Mouse (Mus musculus) CH12.LX (cell line): ENCODE measurements around the gene Fbxw8. TPM values are rescaled to one million over a fixed set of nuclear protein-coding genes. Genes with fewer than 3 reads are reported as not detected.

ENCODE experiments used
- DNase-seq: peaks from one replicate; pipeline ENCODE4 v3.0.0-alpha.2; 2013; ENCODE audit errors: extremely low read depth
- H3K27ac ChIP-seq: 2 replicates; pipeline ENCODE4 v1.5.1; 2012; ENCODE audit warnings: low read depth, mild to moderate bottlenecking, control low read depth, moderate library complexity; ENCODE audit not compliant: insufficient read depth
- H3K27me3 ChIP-seq: replicated peaks from 2 replicates; pipeline ENCODE3; 2012; ENCODE audit warnings: inconsistent platforms
- H3K36me3 ChIP-seq, 2 experiments: replicated peaks in 1 of 2; 2 replicates each; pipeline versions ENCODE3 to v1.6.1; 2012; ENCODE audit warnings: inconsistent platforms in 1 of 2, low read length in 1 of 2, mild to moderate bottlenecking in 1 of 2, mixed read lengths in 1 of 2, moderate library complexity in 1 of 2; ENCODE audit not compliant: control insufficient read depth in 1 of 2, insufficient read depth in 1 of 2
- H3K4me1 ChIP-seq, 2 experiments: 2 replicates each; pipeline ENCODE4 v1.6.1; 2012; ENCODE audit warnings: inconsistent platforms in 1 of 2, moderate library complexity in 1 of 2; ENCODE audit not compliant: insufficient read depth in 2 of 2, control insufficient read depth in 1 of 2
- H3K4me2 ChIP-seq: 2 replicates; pipeline ENCODE4 v1.6.1; 2012; ENCODE audit warnings: low read depth, mild to moderate bottlenecking, control low read depth; ENCODE audit not compliant: poor library complexity, insufficient read depth, severe bottlenecking
- H3K4me3 ChIP-seq, 3 experiments: fragments of 150-350 bp in 1 of 3; sonication (generic) in 1 of 3; replicated peaks in 1 of 3; 2 replicates each; pipeline versions ENCODE3 to v1.5.1; 2011 to 2012; ENCODE audit warnings: low read depth in 2 of 3, low read length in 2 of 3, mild to moderate bottlenecking in 2 of 3, moderate library complexity in 2 of 3, control low read depth in 1 of 3, improper control_type of control experiment in 1 of 3, inconsistent platforms in 1 of 3, mixed read lengths in 1 of 3; ENCODE audit not compliant: poor library complexity in 1 of 3
- H3K79me2 ChIP-seq: replicated peaks from 2 replicates; pipeline ENCODE4 v1.6.1; 2012; ENCODE audit warnings: mild to moderate bottlenecking, moderate library complexity; ENCODE audit not compliant: control insufficient read depth, poor library complexity, insufficient read depth, severe bottlenecking; ENCODE audit errors: extremely low read depth
- H3K9ac ChIP-seq: 2 replicates; pipeline ENCODE4 v1.6.1; 2012; ENCODE audit warnings: low read depth, mild to moderate bottlenecking, control low read depth, moderate library complexity; ENCODE audit not compliant: insufficient read depth
- H3K9me3 ChIP-seq: replicated peaks from 2 replicates; pipeline ENCODE3; 2012; ENCODE audit warnings: low read length, inconsistent platforms, mixed read lengths
- CHD1 ChIP-seq: IDR thresholded peaks from 2 replicates; pipeline ENCODE4 v1.6.1; 2012; ENCODE audit warnings: low read depth, low read length, improper control_type of control experiment, inconsistent platforms
- CTCF ChIP-seq, 2 experiments: IDR thresholded peaks in 1 of 2; conservative IDR thresholded peaks in 1 of 2; 2 replicates each; pipeline ENCODE4 v1.5.1; 2011 to 2012; ENCODE audit warnings: low read depth in 2 of 2, low read length in 2 of 2, improper control_type of control experiment in 1 of 2, inconsistent platforms in 1 of 2, mild to moderate bottlenecking in 1 of 2, moderate library complexity in 1 of 2
- EP300 ChIP-seq: IDR thresholded peaks from 2 replicates; pipeline ENCODE4 v1.6.1; 2011; ENCODE audit warnings: low read length, improper control_type of control experiment
- ETS1 ChIP-seq: conservative IDR thresholded peaks from 2 replicates; pipeline ENCODE4 v1.6.1; 2012; ENCODE audit warnings: low read depth, mild to moderate bottlenecking, inconsistent platforms, low read length, improper control_type of control experiment, moderate library complexity
- HCFC1 ChIP-seq: IDR thresholded peaks from 2 replicates; pipeline ENCODE4 v1.6.1; 2012; ENCODE audit warnings: low read depth, mild to moderate bottlenecking, inconsistent platforms, low read length, improper control_type of control experiment
- IRF4 ChIP-seq: IDR thresholded peaks from 2 replicates; pipeline ENCODE4 v1.6.1; 2014; ENCODE audit warnings: low read depth, mild to moderate bottlenecking, inconsistent platforms, low read length, improper control_type of control experiment
- JUND ChIP-seq: conservative IDR thresholded peaks from 2 replicates; pipeline ENCODE4 v1.6.1; 2011; ENCODE audit warnings: low read depth, low read length, improper control_type of control experiment
- KAT2A ChIP-seq: IDR thresholded peaks from 2 replicates; pipeline ENCODE4 v1.6.1; 2012; ENCODE audit warnings: low read length, improper control_type of control experiment, inconsistent platforms; ENCODE audit not compliant: insufficient replicate concordance
- MAFK ChIP-seq: IDR thresholded peaks from 2 replicates; pipeline ENCODE4 v1.6.1; 2011; ENCODE audit warnings: low read length, improper control_type of control experiment; ENCODE audit not compliant: insufficient replicate concordance
- MAX ChIP-seq: IDR thresholded peaks from 2 replicates; pipeline ENCODE4 v1.6.1; 2011; ENCODE audit warnings: low read length, improper control_type of control experiment
- MAZ ChIP-seq: IDR thresholded peaks from 2 replicates; pipeline ENCODE4 v1.6.1; 2012; ENCODE audit warnings: low read depth, mild to moderate bottlenecking, inconsistent platforms, low read length, improper control_type of control experiment, moderate library complexity
- MXI1 ChIP-seq: IDR thresholded peaks from 2 replicates; pipeline ENCODE4 v1.6.1; 2011; ENCODE audit warnings: mild to moderate bottlenecking, low read depth, low read length, improper control_type of control experiment
- NELFE ChIP-seq: IDR thresholded peaks from 2 replicates; pipeline ENCODE4 v1.6.1; 2011; ENCODE audit warnings: low read depth, low read length, improper control_type of control experiment
- PAX5 ChIP-seq: IDR thresholded peaks from 2 replicates; pipeline ENCODE4 v1.6.1; 2012; ENCODE audit warnings: low read length, inconsistent platforms, mixed read lengths
- POLR2A ChIP-seq: IDR thresholded peaks from 2 replicates; pipeline ENCODE4 v1.6.1; 2011; ENCODE audit warnings: low read depth, mild to moderate bottlenecking, improper control_type of control experiment, low read length
- POLR2AphosphoS2 ChIP-seq: IDR thresholded peaks from 2 replicates; pipeline ENCODE4 v1.6.1; 2011; ENCODE audit warnings: low read depth, low read length, improper control_type of control experiment
- RAD21 ChIP-seq: IDR thresholded peaks from 2 replicates; pipeline ENCODE4 v1.6.1; 2011; ENCODE audit warnings: low read depth, mild to moderate bottlenecking, low read length, improper control_type of control experiment, moderate library complexity
- SIN3A ChIP-seq: IDR thresholded peaks from 2 replicates; pipeline ENCODE4 v1.6.1; 2012; ENCODE audit warnings: low read length, improper control_type of control experiment, inconsistent platforms
- SMC3 ChIP-seq: IDR thresholded peaks from 2 replicates; pipeline ENCODE4 v1.6.1; 2011; ENCODE audit warnings: low read depth, low read length, improper control_type of control experiment
- UBTF ChIP-seq: IDR thresholded peaks from 2 replicates; pipeline ENCODE4 v1.6.1; 2012; ENCODE audit warnings: low read depth, mild to moderate bottlenecking, inconsistent platforms, low read length, improper control_type of control experiment, moderate library complexity
- USF2 ChIP-seq: conservative IDR thresholded peaks from 2 replicates; pipeline ENCODE4 v1.6.1; 2011; ENCODE audit warnings: low read depth, low read length, improper control_type of control experiment
- ZC3H11A ChIP-seq: IDR thresholded peaks from 2 replicates; pipeline ENCODE4 v1.6.1; 2012; ENCODE audit warnings: low read depth, mild to moderate bottlenecking, inconsistent platforms, low read length, improper control_type of control experiment
- ZKSCAN1 ChIP-seq: IDR thresholded peaks from 2 replicates; pipeline ENCODE4 v1.6.1; 2012; ENCODE audit warnings: low read depth, inconsistent platforms, low read length, improper control_type of control experiment, borderline replicate concordance
- ZNF384 ChIP-seq: IDR thresholded peaks from 2 replicates; pipeline ENCODE4 v1.6.1; 2012; ENCODE audit warnings: low read depth, low read length, improper control_type of control experiment, inconsistent platforms
- dilution Hi-C: fragments of 300-500 bp; cut with MboI; formaldehyde crosslinking; loops from 2 replicates; pipeline ENCODE4 v1.14.3; 2020; ENCODE audit warnings: low sequenced_read_pairs; ENCODE audit not compliant: extremely low pct_unique_long_range_greater_than_20kb, extremely low pct_ligation_motif_present
- in situ Hi-C: fragments of 300-500 bp; cut with MboI; formaldehyde crosslinking; loops from 3 replicates; pipeline ENCODE4 v1.14.3; 2019; ENCODE audit warnings: low sequenced_read_pairs, low pct_ligation_motif_present, low pct_unique_long_range_greater_than_20kb, mixed read lengths
- polyA plus RNA-seq: library from polyadenylated mRNA; unstranded; fragments of >175 nt; gene quantifications from 2 replicates; pipeline ENCODE4 v1.2.1, GENCODE M21; 2012; ENCODE audit warnings: low read depth; ENCODE audit not compliant: insufficient read length
- total RNA-seq, 2 experiments: library from RNA; depleted of rRNA; stranded (reverse); fragments of 300-350 nt in 1 of 2; fragments of >200 nt in 1 of 2; gene quantifications; 2 replicates each; pipeline ENCODE4 v1.2.3; 2012 to 2014

Gene Fbxw8
- total and polyA plus RNA-seq, 3 experiments: 41.7 to 50.9 (median 47.3) TPM

DNA sequence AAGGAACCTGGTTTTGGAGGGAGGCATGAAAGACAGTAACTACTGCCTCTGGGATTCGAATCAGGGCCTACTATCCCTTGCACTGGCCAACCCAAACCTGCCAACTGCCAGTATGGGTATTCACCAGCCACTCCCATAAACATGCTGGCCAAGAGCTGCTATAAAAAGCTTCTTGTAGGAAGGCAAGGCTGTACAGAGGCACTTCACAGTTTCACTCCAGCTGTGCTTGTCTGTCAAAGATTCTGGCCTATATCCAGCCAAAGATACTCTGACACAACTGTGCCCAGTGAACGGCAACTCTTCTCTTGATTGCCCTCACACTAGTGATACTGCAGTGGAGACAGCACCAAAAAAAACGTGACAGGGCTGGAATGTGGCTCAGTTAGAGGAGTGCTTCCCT lies 5.6 kb downstream of the Fbxw8 start:
- Histone ChIP-seq H3K4me3 (no peak overlapping the region), H3K27ac (no peak overlapping the region), H3K79me2 (peaks cover 23% of the 10 kb centered on the region), H3K36me3 (peaks cover 12 to 77% of the 10 kb centered on the region in 2 experiments), H3K9me3 (no peaks in the 10 kb centered on the region), H3K27me3 (no peaks in the 10 kb centered on the region), H3K9ac (no peak overlapping the region), H3K4me1 (peaks cover 0 to 16% of the 10 kb centered on the region in 2 experiments; a peak in 2 of 4 replicates), H3K4me2 (no peak overlapping the region)
- TF ChIP-seq MAFK: no peak
- no peak for TF ChIP-seq POLR2AphosphoS2
- no peak for TF ChIP-seq CTCF (conservative IDR thresholded peaks at IDR 0.05 in 1 of 2, IDR thresholded peaks at IDR 0.05 in 1 of 2; ENCODE audit: low read depth in 2 of 2, low read length in 2 of 2)
- no peak for TF ChIP-seq KAT2A
- TF ChIP-seq MAZ: no peak
- TF ChIP-seq ZKSCAN1: no peak
- no peak for TF ChIP-seq SMC3
- no peak for TF ChIP-seq HCFC1
- no peak for TF ChIP-seq NELFE
- TF ChIP-seq RAD21: no peak
- no peak for TF ChIP-seq ZC3H11A
- TF ChIP-seq EP300: no peak
- no peak for TF ChIP-seq PAX5
- TF ChIP-seq ETS1: no peak
- no peak for TF ChIP-seq USF2
- TF ChIP-seq ZNF384: no peak
- no peak for TF ChIP-seq CHD1
- no peak for TF ChIP-seq IRF4
- no peak for TF ChIP-seq POLR2A
- dilution Hi-C loops (no loop called here), in situ Hi-C loops (no loop called here)
- no peak for DNase-seq

DNA sequence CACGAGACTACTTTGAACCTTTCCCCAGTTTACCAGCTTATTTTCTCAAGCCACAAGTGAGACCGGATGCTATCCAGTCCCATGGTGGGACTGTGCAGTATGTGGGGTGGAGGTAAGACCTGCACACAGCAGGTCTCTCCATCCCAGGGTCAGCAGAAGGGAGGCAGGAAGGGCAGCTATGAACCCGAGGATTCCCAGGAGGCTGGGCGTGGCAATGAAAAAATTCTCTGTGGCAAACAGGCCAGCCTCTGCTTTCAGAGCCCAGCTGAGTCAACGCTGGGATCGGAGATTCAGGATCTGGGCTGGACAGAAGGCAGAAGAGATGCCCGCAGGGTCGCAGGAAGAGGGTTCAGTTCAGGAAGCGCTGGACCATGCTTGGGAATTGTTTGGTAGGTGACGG lies 8.0 kb downstream of the Fbxw8 start:
- Histone ChIP-seq H3K27ac (no peak overlapping the region), H3K9me3 (no peaks in the 10 kb centered on the region), H3K4me2 (no peak overlapping the region), H3K4me1 (0 out of 4 replicates have a peak, but pooled peaks cover 0 to under 1% of the 10 kb centered on the region in 2 experiments), H3K27me3 (no peaks in the 10 kb centered on the region), H3K36me3 (peaks cover 17 to 90% of the 10 kb centered on the region in 2 experiments), H3K79me2 (peaks cover 12% of the 10 kb centered on the region; the same call in 1 of the 2 replicates), H3K9ac (no peak overlapping the region), H3K4me3 (no peak overlapping the region)
- dilution Hi-C loops: no loop called here
- TF ChIP-seq MAX: no peak
- no peak for TF ChIP-seq MAZ
- TF ChIP-seq UBTF: no peak
- no peak for TF ChIP-seq SIN3A
- no peak for TF ChIP-seq JUND
- TF ChIP-seq MXI1: no peak
- no peak for DNase-seq
- in situ Hi-C loops: no loop called here
